Mouse (Mus musculus) layer of hippocampus, adult 9-11 months (tissue): ENCODE data around the gene Efhd1.

Experiments used
- DNase-seq: peaks from one replicate; pipeline ENCODE4 v3.0.0; 2022

Gene Efhd1

DNA sequence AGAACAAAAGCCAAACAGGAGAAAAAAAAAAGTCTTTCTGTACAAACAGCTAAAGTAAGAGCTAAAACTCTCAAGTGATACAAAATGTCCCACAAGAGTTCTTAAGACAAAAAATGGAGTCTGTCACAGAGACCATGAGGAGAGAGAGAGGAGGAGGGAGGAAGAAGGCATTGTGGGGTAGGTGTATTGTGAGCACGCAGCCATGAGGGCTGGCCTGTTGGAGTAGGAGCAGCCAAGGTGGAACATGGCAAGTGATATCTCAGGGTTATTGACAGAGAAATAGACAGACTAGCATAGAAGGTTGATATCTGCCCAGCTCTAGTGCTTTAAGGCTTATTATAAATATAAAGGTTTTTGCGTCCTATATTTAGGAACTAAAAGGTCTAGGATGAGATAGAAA, 48.5 kb downstream of the Efhd1 start:
- no peak for DNase-seq

- DNase-seq: no peak
Observed at GRCm38 (mm10) chr1:87313116-87313515, 49.0 kb downstream of the Efhd1 start.

DNA sequence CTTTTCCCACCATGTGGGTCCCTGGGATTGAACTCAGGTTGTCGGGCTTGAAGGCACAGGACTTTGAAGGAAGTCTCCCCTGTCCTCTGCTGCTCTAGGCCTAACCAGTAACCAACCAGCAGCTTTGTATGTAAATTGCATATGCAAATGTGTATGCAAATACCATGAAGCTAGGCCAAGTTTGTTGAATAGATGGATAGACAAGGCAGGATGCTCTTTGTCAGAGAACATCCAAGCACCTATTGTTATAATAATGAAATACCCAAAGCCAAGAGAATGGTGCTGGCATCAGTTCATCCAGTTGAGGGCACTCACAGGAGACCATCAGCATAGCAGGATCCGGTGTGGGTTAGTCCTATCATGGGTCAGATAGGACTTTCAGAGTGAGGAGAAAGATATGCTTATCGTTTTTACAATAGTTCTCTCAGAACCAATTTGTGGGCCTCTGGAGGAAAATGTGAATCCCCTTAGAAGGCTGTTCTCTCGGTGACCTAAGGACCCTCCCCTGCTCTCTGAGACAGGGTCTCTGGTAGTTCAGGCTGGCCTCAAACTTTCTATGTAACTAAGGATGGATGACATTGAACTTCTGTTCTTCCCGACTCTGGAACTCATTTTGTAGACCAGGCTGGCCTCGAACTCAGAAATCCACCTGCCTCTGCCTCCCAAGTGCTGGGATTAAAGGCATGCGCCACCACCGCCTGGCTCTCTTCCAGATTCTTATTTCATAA, 49.8 kb downstream of the Efhd1 start:
- DNase-seq: no peak

- DNase-seq: no peak
Observed at GRCm38 (mm10) chr1:87315431-87315830, 51.3 kb downstream of the Efhd1 start.

- DNase-seq: no peak
Observed at GRCm38 (mm10) chr1:87315894-87316293, 51.7 kb downstream of the Efhd1 start.

GRCm38 (mm10) chr1:87316672-87317071, 52.5 kb downstream of the Efhd1 start:
- peak; percentile 8 for DNase-seq

- DNase-seq: no peak
Observed at GRCm38 (mm10) chr1:87321071-87321470, 56.9 kb downstream of the Efhd1 start.

DNA sequence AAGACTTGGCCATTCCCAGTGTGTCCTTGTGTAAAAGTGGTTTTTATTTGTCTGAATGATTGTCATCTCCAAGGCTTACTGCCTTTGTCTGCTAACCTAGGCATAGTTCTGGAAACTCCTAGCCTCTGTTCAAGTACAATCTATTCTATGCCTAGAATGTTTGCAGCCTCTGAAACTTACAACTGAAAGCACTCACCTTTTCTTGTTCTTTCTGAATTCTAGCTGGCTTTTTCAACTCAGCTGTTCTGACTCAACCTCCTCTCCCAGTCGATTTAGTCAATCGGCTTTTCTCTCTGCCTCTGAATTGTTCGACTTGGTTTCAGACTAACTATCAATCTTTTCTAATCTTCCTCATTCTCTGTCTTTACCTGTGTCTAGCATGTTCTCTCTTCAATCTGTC, 58.6 kb downstream of the Efhd1 start:
- no peak for DNase-seq

GRCm38 (mm10) chr1:87324649-87325048, 60.5 kb downstream of the Efhd1 start:
- no peak for DNase-seq

GRCm38 (mm10) chr1:87326742-87327163, 62.6 kb downstream of the Efhd1 start, which contains the start of gene Gigyf2:
Gigyf2 (plus strand) TSS chr1:87326998.
- DNase-seq: peak; percentile 97

- peak; percentile 6 for DNase-seq
Observed at GRCm38 (mm10) chr1:87327165-87327861, 63.1 kb downstream of the Efhd1 start.

DNA sequence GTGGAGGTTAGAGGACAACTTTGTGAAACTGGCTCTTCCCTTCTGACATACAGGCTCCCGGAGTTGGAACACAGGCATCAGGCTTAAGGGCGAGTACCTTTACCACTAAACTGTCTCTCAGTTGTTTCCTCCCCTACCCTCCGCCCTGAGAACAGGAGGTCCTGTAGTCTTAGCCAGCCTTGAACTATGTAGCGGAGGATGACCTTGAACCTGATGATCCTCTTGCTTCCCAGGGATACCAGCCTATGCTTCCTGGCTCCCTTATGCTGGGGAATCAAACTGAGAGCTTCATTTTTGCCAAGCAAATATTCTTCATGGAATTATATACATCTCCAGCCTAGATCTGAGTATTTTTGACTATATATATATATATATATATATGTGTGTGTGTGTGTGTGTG, 67.6 kb downstream of the Efhd1 start:
- no peak for DNase-seq

DNA sequence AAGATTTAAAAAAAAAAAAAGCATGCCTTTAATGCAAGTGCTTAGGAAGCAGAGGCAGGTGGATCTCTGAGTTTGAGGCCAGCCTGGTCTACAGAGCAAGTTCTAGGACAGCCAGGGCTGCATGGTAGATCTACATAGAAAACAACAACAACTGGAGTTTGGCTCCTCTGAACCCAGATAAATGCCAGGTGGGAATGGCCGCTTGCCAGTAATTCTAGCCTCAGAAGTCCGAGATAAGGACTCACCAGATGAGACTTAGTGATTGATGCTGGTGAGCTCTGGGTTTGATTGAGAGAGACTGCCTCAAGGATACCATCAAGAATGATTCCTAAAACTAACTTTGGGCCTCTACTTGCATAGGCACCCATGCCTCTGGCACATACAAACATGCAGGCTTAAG, 86.4 kb downstream of the Efhd1 start:
- no peak for DNase-seq

GRCm38 (mm10) chr1:87360276-87360675, 96.1 kb downstream of the Efhd1 start:
- DNase-seq: no peak
